Mouse (Mus musculus): ENCODE measurements at regions not wholly inside any gene's neighbourhood (a gene's known extent, or its start where the extent isn't known, plus 50 kb on each side); places are given as distances from the start of the nearest gene placed in this dataset.

GRCm38 (mm10) chr15:94025996-94026696, 430.5 kb upstream of the Prickle1 start:
- H3K9me3 ChIP-seq (ENCODE audit: low read length) = no peaks in the 10 kb centered on the region
- H3K4me2 ChIP-seq (ENCODE audit: low read depth, low read length) = no peak overlapping the region
- no peak for TF ChIP-seq CTCF (IDR thresholded peaks at IDR 0.05; ENCODE audit: low read depth)
- H3K27me3 ChIP-seq (ENCODE audit: insufficient read depth, low read length) = no peaks in the 10 kb centered on the region
- H3K4me1 ChIP-seq (ENCODE audit: insufficient read depth, low read length) = no peaks in the 10 kb centered on the region
- DNase-seq (ENCODE audit: low spot score) = no peak
- H3K4me3 ChIP-seq (ENCODE audit: low read length) = no peak overlapping the region
- no peak overlapping the region for H3K9ac ChIP-seq (replicated peaks; ENCODE audit: low read length)
- no peak overlapping the region for H3K27ac ChIP-seq
- no peaks in the 10 kb centered on the region for H3K36me3 ChIP-seq (ENCODE audit: insufficient read depth, low read length)
- ATAC-seq = no peak
- WGBS = 54% methylated on average over 16 of the region's 16 CpGs

DNA sequence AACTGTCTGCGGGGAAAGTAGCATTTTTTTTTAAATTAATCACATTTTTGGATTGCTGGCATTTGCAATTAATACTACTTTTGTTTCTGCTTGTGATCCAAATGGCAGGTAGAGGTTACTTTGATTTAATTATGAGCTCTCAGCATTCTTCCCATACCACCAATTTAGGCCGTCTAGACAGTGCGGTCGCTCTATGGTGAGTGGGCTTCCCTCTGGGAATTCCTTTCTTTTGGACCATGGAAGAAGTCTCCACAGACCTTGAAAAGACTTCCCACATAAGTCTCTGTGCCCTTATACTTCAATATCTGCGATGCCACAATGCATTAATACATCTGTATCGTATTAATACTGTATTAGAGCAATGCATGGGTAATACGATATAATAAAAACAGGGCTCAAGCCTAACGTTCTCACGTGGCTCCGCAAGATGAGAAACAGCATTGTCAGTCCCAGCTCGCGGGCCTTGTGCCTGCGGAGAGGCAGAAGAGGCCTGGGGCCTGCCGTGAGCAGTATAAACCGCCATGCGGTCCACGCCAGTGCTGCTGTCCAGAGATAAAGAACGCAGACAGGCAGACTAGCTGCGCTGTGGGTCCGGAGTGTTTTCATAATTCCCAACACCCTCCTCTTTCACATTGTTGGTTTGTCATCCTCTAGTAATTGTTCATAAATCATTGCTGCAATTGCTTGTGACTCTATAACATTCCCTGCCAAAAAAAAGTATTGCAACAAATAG, 429.7 kb upstream of the Prickle1 start:
- TF ChIP-seq CTCF (IDR thresholded peaks at IDR 0.05; ENCODE audit: low read depth) = no peak
- H3K36me3 ChIP-seq (ENCODE audit: insufficient read depth, low read length) = no peaks in the 10 kb centered on the region
- H3K4me2 ChIP-seq (ENCODE audit: low read depth, low read length) = no peak overlapping the region
- H3K9ac ChIP-seq (replicated peaks; ENCODE audit: low read length) = no peak overlapping the region
- H3K9me3 ChIP-seq (ENCODE audit: low read length) = no peaks in the 10 kb centered on the region
- H3K27me3 ChIP-seq (ENCODE audit: insufficient read depth, low read length) = no peaks in the 10 kb centered on the region
- ATAC-seq (no peak), DNase-seq (ENCODE audit: low spot score) (no peak)
- H3K27ac ChIP-seq = no peak overlapping the region
- no peak overlapping the region for H3K4me3 ChIP-seq (ENCODE audit: low read length)
- no peaks in the 10 kb centered on the region for H3K4me1 ChIP-seq (ENCODE audit: insufficient read depth, low read length)
- WGBS = 71% methylated on average over 20 of the region's 20 CpGs

GRCm38 (mm10) chr15:94024806-94025205, 429.1 kb upstream of the Prickle1 start:
- Histone ChIP-seq H3K27ac (no peak overlapping the region), H3K27me3 (ENCODE audit: insufficient read depth, low read length) (no peaks in the 10 kb centered on the region), H3K4me1 (ENCODE audit: insufficient read depth, low read length) (no peaks in the 10 kb centered on the region), H3K9ac (replicated peaks; ENCODE audit: low read length) (no peak overlapping the region), H3K4me3 (ENCODE audit: low read length) (no peak overlapping the region), H3K36me3 (ENCODE audit: insufficient read depth, low read length) (no peaks in the 10 kb centered on the region), H3K4me2 (ENCODE audit: low read depth, low read length) (no peak overlapping the region), H3K9me3 (ENCODE audit: low read length) (no peaks in the 10 kb centered on the region)
- WGBS = 75% methylated on average over 3 of the region's 3 CpGs
- ATAC-seq (no peak), DNase-seq (ENCODE audit: low spot score) (no peak)
- TF ChIP-seq CTCF (IDR thresholded peaks at IDR 0.05; ENCODE audit: low read depth) = no peak

DNA sequence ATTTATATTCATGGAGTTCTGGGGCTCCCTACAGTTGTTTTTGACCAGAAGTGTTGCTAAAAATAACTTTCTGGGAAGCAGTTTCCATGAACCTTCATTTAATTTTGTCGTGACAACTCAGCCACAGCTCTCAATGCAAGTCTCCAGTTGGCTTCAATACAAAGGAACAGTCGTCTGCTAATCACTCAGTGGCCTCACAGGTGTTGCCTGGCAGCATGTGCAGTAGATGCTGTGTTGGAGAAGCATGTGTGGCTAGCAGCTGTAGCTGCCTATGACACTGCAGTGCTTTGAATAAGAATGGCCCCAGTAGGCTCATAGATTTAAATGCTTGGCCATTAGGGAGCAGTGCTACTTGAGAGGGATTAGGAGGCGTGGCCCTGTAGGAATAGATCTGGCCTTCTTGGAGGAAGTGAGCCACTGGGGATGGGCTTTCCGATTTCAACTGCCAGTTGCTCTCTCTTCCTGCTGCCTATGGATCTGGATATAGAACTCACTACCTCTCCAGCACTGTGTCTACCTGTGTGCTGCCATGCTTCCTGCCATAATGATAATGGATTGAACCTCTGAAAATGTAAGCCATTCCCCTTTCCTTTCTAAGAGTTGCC, 428.5 kb upstream of the Prickle1 start:
- Histone ChIP-seq H3K4me1 (ENCODE audit: insufficient read depth, low read length) (no peaks in the 10 kb centered on the region), H3K9me3 (ENCODE audit: low read length) (no peaks in the 10 kb centered on the region), H3K27ac (no peak overlapping the region), H3K4me3 (ENCODE audit: low read length) (no peak overlapping the region), H3K27me3 (ENCODE audit: insufficient read depth, low read length) (no peaks in the 10 kb centered on the region), H3K36me3 (ENCODE audit: insufficient read depth, low read length) (no peaks in the 10 kb centered on the region), H3K9ac (replicated peaks; ENCODE audit: low read length) (no peak overlapping the region), H3K4me2 (ENCODE audit: low read depth, low read length) (no peak overlapping the region)
- DNase-seq (ENCODE audit: low spot score) (peak; percentile 37), ATAC-seq (peak; percentile 63; the same call in 1 of the 2 replicates)
- WGBS = 43% methylated on average over 4 of the region's 4 CpGs
- no peak for TF ChIP-seq CTCF (IDR thresholded peaks at IDR 0.05; ENCODE audit: low read depth)

DNA sequence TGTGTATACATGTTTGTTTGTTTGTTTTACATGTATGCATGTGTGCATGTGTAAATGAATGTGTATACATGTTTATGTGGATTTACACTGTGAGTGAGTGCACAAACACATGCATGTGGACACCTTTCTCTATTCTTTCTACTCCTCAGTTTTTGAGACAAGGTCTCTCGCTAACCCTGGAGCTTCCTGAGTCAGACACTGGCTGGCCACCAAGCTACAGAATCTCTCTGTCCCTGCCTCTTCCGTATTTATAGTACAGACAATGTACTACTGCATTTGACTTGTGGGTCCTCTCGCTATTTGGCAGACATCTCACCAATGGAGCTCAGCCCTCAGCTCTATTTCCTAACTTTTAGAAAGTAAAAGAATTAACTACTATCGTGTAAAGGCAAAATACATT, 427.8 kb upstream of the Prickle1 start:
- Histone ChIP-seq H3K4me2 (ENCODE audit: low read depth, low read length) (no peak overlapping the region), H3K27me3 (ENCODE audit: insufficient read depth, low read length) (no peaks in the 10 kb centered on the region), H3K27ac (no peak overlapping the region), H3K36me3 (ENCODE audit: insufficient read depth, low read length) (no peaks in the 10 kb centered on the region), H3K4me3 (ENCODE audit: low read length) (no peak overlapping the region), H3K4me1 (ENCODE audit: insufficient read depth, low read length) (no peaks in the 10 kb centered on the region), H3K9ac (replicated peaks; ENCODE audit: low read length) (no peak overlapping the region), H3K9me3 (ENCODE audit: low read length) (no peaks in the 10 kb centered on the region)
- ATAC-seq (no peak), DNase-seq (ENCODE audit: low spot score) (no peak)
- 73% methylated on average over 4 of the region's 4 CpGs for WGBS
- no peak for TF ChIP-seq CTCF (IDR thresholded peaks at IDR 0.05; ENCODE audit: low read depth)

DNA sequence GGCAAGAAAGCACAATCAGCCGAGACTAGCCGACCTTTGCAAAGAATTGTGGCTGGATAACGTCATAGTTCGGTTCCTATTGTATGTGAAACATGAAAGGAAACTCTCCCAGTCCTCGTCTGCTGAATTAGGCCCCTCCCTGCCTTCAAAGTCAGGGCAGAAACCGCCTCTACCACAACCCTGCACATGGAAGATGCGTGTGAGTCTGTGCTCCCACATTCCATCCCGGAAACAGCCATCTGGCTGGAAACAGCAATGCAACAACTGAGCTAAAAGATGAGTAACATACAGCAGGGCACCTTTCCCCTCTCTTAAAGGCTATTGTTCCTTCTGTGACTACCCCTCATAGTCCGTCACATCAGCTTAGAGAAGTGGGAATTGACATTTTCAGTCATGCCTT, 422.1 kb upstream of the Prickle1 start:
- Histone ChIP-seq H3K4me2 (ENCODE audit: low read depth, low read length) (no peak overlapping the region), H3K9ac (replicated peaks; ENCODE audit: low read length) (no peak overlapping the region), H3K4me3 (ENCODE audit: low read length) (no peak overlapping the region), H3K9me3 (ENCODE audit: low read length) (no peaks in the 10 kb centered on the region), H3K27me3 (ENCODE audit: insufficient read depth, low read length) (no peaks in the 10 kb centered on the region), H3K36me3 (ENCODE audit: insufficient read depth, low read length) (no peaks in the 10 kb centered on the region), H3K27ac (no peak overlapping the region), H3K4me1 (ENCODE audit: insufficient read depth, low read length) (no peaks in the 10 kb centered on the region)
- WGBS = 67% methylated on average over 9 of the region's 9 CpGs
- no peak for DNase-seq (ENCODE audit: low spot score)
- no peak for ATAC-seq
- no peak for TF ChIP-seq CTCF (IDR thresholded peaks at IDR 0.05; ENCODE audit: low read depth)

GRCm38 (mm10) chr15:94011499-94011898, 415.8 kb upstream of the Prickle1 start:
- Histone ChIP-seq H3K27me3 (ENCODE audit: insufficient read depth, low read length) (no peaks in the 10 kb centered on the region), H3K9me3 (ENCODE audit: low read length) (no peaks in the 10 kb centered on the region), H3K4me2 (ENCODE audit: low read depth, low read length) (no peak overlapping the region), H3K36me3 (ENCODE audit: insufficient read depth, low read length) (no peaks in the 10 kb centered on the region), H3K27ac (no peak overlapping the region), H3K4me3 (ENCODE audit: low read length) (no peak overlapping the region), H3K9ac (replicated peaks; ENCODE audit: low read length) (no peak overlapping the region), H3K4me1 (ENCODE audit: insufficient read depth, low read length) (no peaks in the 10 kb centered on the region)
- DNase-seq (ENCODE audit: low spot score) = no peak
- 70% methylated on average over 4 of the region's 4 CpGs for WGBS
- ATAC-seq = no peak
- TF ChIP-seq CTCF (IDR thresholded peaks at IDR 0.05; ENCODE audit: low read depth) = no peak
